8 mouse cellular contexts compared by ENCODE assay signal in the genomic region with DNA sequence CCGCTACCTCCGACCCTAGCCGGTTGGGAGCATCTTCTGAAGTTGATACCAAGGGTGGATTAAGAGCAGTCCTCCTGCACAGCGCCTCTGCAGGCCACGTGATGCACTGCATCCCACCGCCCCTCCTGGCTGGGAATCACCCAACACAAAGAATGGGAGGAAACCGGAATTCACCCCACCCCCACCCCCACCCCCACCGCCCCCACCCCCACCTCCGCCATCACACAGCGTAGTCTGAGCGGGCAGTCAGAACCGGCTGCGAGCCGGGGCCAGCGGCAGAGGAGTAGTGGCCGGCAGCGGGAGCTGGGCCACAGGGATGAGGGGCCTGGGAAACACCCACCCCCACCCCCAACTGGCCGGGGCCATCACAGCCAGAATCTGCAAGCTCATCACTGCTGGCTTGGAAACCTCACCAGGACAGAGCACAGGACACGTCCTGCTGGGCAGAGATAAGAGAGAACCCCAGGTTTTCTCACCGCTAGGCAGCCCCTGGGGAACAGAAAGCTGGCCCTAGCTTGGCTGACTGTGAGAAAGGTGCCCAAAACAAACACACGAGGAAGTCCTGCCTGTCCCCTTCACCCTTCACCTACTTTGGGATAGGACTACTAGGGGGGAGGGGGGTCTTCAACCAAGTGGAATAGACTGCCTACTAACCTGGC.
DNase-seq lines count a peak whose midpoint lies in the region; ATAC-seq lines count a peak whose summit lies in the region.

No protein-coding gene starts in this region.

- H3K27me3 ChIP-seq in hindbrain, embryonic 15.5 days: peaks cover 3% of the 10 kb centered on the region; the same call in 1 of the 2 replicates
- H3K27me3 ChIP-seq in limb, embryonic 11.5 days (ENCODE audit: control insufficient read depth, insufficient read depth, low read length): no peaks in the 10 kb centered on the region
- peaks cover 15% of the 10 kb centered on the region; the same call in 1 of the 2 replicates for H3K27me3 ChIP-seq in midbrain, embryonic 13.5 days

- WGBS in hindbrain, embryonic 15.5 days: 3% methylated on average over 21 of the region's 21 CpGs
- under 1% methylated on average over 21 of the region's 21 CpGs for WGBS in limb, embryonic 11.5 days
- WGBS in midbrain, embryonic 13.5 days: under 1% methylated on average over 21 of the region's 21 CpGs

- H3K4me1 ChIP-seq in hindbrain, embryonic 15.5 days (replicated peaks): peaks cover 5% of the 10 kb centered on the region
- peaks cover 25% of the 10 kb centered on the region for H3K4me1 ChIP-seq in limb, embryonic 11.5 days (ENCODE audit: control insufficient read depth, insufficient read depth, low read length)
- H3K4me1 ChIP-seq in midbrain, embryonic 13.5 days (replicated peaks): peaks cover 15% of the 10 kb centered on the region

- no peaks in the 10 kb centered on the region for H3K9me3 ChIP-seq in hindbrain, embryonic 15.5 days
- H3K9me3 ChIP-seq in limb, embryonic 11.5 days (ENCODE audit: control insufficient read depth, low read length): no peaks in the 10 kb centered on the region
- no peaks in the 10 kb centered on the region for H3K9me3 ChIP-seq in midbrain, embryonic 13.5 days

- no peaks in the 10 kb centered on the region for H3K36me3 ChIP-seq in hindbrain, embryonic 15.5 days
- no peaks in the 10 kb centered on the region for H3K36me3 ChIP-seq in limb, embryonic 11.5 days (ENCODE audit: control insufficient read depth, insufficient read depth, low read length)
- no peaks in the 10 kb centered on the region for H3K36me3 ChIP-seq in midbrain, embryonic 13.5 days

- peak overlapping the region; percentile 71 for H3K4me2 ChIP-seq in hindbrain, embryonic 15.5 days
- peak overlapping the region; percentile 41 for H3K4me2 ChIP-seq in limb, embryonic 11.5 days (ENCODE audit: low read depth, severe bottlenecking)
- peak overlapping the region; percentile 60 for H3K4me2 ChIP-seq in midbrain, embryonic 13.5 days (replicated peaks)

- peak overlapping the region; percentile 38 for H3K4me3 ChIP-seq in hindbrain, embryonic 15.5 days
- H3K4me3 ChIP-seq in limb, embryonic 11.5 days (ENCODE audit: low read depth, low read length): no peak overlapping the region; the same call in 1 of the 2 replicates
- H3K4me3 ChIP-seq in midbrain, embryonic 13.5 days (replicated peaks): peak overlapping the region; percentile 39

- peak overlapping the region; percentile 61; the same call in 1 of the 2 replicates for H3K27ac ChIP-seq in hindbrain, embryonic 15.5 days (replicated peaks)
- no peak overlapping the region for H3K27ac ChIP-seq in limb, embryonic 11.5 days (replicated peaks; ENCODE audit: low read depth, low read length)
- H3K27ac ChIP-seq in midbrain, embryonic 13.5 days: peak overlapping the region; percentile 75

- ATAC-seq in cerebellum, adult (ENCODE audit: insufficient number of reproducible peaks, low FRiP score, low TSS enrichment): no peak
- peak; percentile 80 for ATAC-seq in hindbrain, embryonic 15.5 days (ENCODE audit: low FRiP score, low read depth)
- ATAC-seq in limb, embryonic 11.5 days (ENCODE audit: insufficient number of reproducible peaks, low FRiP score, low TSS enrichment, low read depth): peak; percentile 53; the same call in 1 of the 2 replicates
- peak; percentile 84 for ATAC-seq in midbrain, embryonic 13.5 days

- peak overlapping the region; percentile 43 for H3K9ac ChIP-seq in hindbrain, embryonic 15.5 days
- peak overlapping the region; percentile 17; the same call in 1 of the 2 replicates for H3K9ac ChIP-seq in limb, embryonic 11.5 days (ENCODE audit: low read length)
- H3K9ac ChIP-seq in midbrain, embryonic 13.5 days (replicated peaks): peak overlapping the region; percentile 62

- DNase-seq in cerebellum, adult 18-20 months: peak; percentile 16 to 33
- peak; percentile 31 to 48 for DNase-seq in cerebellum, postnatal 36 days
- peak; percentile 37 to 41 for DNase-seq in gastrocnemius, adult 8-10 months (ENCODE audit: low spot score in 2 of 2)
- DNase-seq in limb, embryonic 11.5 days (ENCODE audit: low spot score): peak; percentile 95
- peak; percentile 70 to 83 for DNase-seq in spleen, postnatal 4 days (ENCODE audit: low spot score in 2 of 2)

Comparison
In these comparisons a context has a peak if more than half of its experiments do, and no peak if none do; other contexts are left out.
1. DNase-seq: peak in every context shown above with its lines; median percentile 95 in limb, embryonic 11.5 days; 76 in spleen, postnatal 4 days; 40 in cerebellum, postnatal 36 days; 39 in gastrocnemius, adult 8-10 months; 24 in cerebellum, adult 18-20 months.